Mouse (Mus musculus) effector memory CD4-positive, alpha-beta T cell, adult 5 months (primary cell): ENCODE results near the gene Ntrk3. TPM values are rescaled to one million over a fixed set of nuclear protein-coding genes. Genes with fewer than 3 reads are reported as not detected.

Source experiments
- polyA plus RNA-seq: library from polyadenylated mRNA; unstranded; fragments of 100-300 nt; shearing (Covaris generic); gene quantifications from one replicate; pipeline ENCODE4 v1.2.1, GENCODE M21; 2017

The Ntrk3 gene
- 35.0 TPM for polyA plus RNA-seq

DNA sequence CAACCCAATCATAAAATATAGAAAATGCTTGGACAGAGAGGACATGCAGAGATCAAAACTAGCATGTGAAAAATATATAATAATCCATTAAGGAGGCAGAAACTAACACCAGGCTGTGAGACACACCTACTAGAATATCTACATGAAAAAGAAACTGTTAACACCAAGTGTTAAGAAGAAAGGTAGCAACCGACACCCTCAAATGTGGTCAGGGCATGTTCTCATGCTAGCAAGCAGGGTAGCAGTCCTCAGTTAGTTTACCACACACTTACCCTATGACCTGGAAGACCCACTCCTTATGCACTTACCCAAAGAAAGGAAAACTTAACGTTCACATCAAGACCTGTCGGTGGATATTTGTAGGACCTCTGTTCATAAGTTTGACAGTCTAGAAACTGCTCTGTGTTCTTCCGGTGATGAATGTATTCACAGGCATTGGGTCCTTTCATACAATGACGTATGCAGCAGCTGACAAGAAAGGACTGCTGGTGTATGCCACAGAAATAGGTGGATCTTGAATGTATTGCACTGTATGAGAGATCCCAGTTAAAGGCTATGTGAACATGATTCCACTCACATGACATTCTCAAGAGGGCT is at the start of gene Ntrk3:
Gene Ntrk3 (minus strand): TSS at position 399 of the 597 bp plus-strand sequence.

DNA sequence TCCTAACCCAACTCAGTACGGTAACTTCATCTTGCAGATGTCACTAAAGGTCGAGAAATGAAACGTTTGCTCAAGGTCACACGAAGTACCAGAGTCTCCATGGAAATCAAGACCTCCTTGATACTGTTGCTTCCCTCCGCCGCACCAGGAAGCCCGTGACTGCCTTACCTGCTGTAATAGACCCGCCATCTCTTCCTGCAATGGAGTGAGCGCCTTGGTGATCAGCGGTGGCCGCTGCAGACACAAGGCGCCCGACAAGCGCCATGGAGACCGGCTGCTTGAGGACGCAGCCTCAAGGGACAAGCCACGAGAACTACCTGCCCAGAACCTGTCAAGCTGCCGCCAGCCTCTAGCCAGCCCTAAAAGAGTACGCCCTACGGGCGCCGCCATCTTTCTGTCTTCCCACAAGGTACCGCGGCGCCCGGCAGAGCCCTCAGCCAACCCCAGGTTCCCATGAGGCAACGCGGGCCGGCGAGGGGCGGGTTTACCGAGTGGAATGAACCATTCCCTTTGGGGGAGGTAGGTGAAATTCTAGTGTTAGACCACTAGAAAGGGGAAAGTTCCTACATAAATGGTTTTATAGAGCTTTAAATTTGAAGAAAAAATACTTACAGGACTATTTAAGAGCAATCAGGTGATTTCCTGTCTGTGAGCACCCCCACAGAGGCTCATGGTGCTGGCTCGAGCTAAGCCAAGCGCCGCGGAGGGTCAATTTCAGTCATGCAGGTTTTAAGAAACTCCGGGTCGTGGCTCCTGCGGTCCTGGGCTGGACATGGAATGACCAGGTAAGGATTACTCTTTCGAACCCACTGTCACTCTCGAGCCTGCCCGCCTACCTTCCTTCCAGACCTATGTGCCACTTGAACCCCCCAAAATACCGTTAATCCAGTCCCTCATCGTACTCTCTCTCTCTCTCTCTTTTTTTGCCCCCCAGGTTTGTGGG is 45.1 kb upstream of the Ntrk3 start, which contains the start of the genes Mrps11 and Mrpl46:
Gene Mrps11 (plus strand): TSS at position 481 of the 943 bp plus-strand sequence.
Gene Mrpl46 (minus strand): TSS at position 893 of the 943 bp plus-strand sequence.

Other genes with a start within 250 kb of the Ntrk3 start
- gene Mrps11, start 45.1 kb upstream of the Ntrk3 start, polyA plus RNA-seq = 25.0 TPM
- gene Mrpl46, start 45.5 kb upstream of the Ntrk3 start, polyA plus RNA-seq = 33.1 TPM
- 11.3 TPM for gene Det1, start 109.3 kb upstream of the Ntrk3 start, polyA plus RNA-seq
- gene Aen, start 157.8 kb upstream of the Ntrk3 start, polyA plus RNA-seq = 25.0 TPM
- gene Isg20, start 175.4 kb upstream of the Ntrk3 start, polyA plus RNA-seq = 48.7 TPM